Mouse (Mus musculus): ENCODE measurements around the gene Oaf. TPM values are rescaled to one million over a fixed set of nuclear protein-coding genes. Genes with fewer than 3 reads are reported as not detected.

The Oaf gene
- polyA plus RNA-seq, 1 experiment: 35.7 TPM

GRCm38 (mm10) chr9:43270723-43271252 lies 31.1 kb upstream of the Oaf start:
- no peaks in the 10 kb centered on the region for H3K27me3 ChIP-seq (ENCODE audit: control insufficient read depth, insufficient read depth, low read length)
- 53% methylated on average over 17 of the region's 17 CpGs for WGBS
- TF ChIP-seq POLR2A (IDR thresholded peaks at IDR 0.05; ENCODE audit: low read depth, low read length): no peak
- TF ChIP-seq CTCF (IDR thresholded peaks at IDR 0.05; ENCODE audit: extremely low read depth, insufficient read length, insufficient replicate concordance, low read depth, low read length): no peak

GRCm38 (mm10) chr9:43269166-43269565 lies 29.5 kb upstream of the Oaf start:
- H3K27ac ChIP-seq (ENCODE audit: insufficient read depth, low read depth, low read length): no peak overlapping the region
- TF ChIP-seq POLR2A (IDR thresholded peaks at IDR 0.05; ENCODE audit: low read depth, low read length) (no peak), CTCF (IDR thresholded peaks at IDR 0.05; ENCODE audit: extremely low read depth, insufficient read length, insufficient replicate concordance, low read depth, low read length) (no peak)
- WGBS: 68% methylated on average over 8 of the region's 8 CpGs
- H3K27me3 ChIP-seq (ENCODE audit: control insufficient read depth, insufficient read depth, low read length): no peaks in the 10 kb centered on the region
- peaks cover 5% of the 10 kb centered on the region for H3K4me1 ChIP-seq (ENCODE audit: control insufficient read depth, insufficient read depth, insufficient read length, low read length)
- H3K36me3 ChIP-seq (ENCODE audit: control insufficient read depth, insufficient read depth, low read length): no peaks in the 10 kb centered on the region
- H3K4me3 ChIP-seq (ENCODE audit: low read depth, low read length): no peak overlapping the region

More at GRCm38 (mm10) chr9:43270723-43271252, 31.1 kb upstream of the Oaf start:
- H3K36me3 ChIP-seq (ENCODE audit: control insufficient read depth, insufficient read depth, low read length): no peaks in the 10 kb centered on the region
- H3K4me1 ChIP-seq (ENCODE audit: control insufficient read depth, insufficient read depth, insufficient read length, low read length): peaks cover 3% of the 10 kb centered on the region; the same call in 1 of the 2 replicates
- H3K27ac ChIP-seq (ENCODE audit: insufficient read depth, low read depth, low read length): no peak overlapping the region
- H3K4me3 ChIP-seq (ENCODE audit: low read depth, low read length): no peak overlapping the region

GRCm38 (mm10) chr9:43267357-43267756 lies 27.6 kb upstream of the Oaf start:
- WGBS: 44% methylated on average over 8 of the region's 8 CpGs
- Histone ChIP-seq H3K27ac (ENCODE audit: insufficient read depth, low read depth, low read length) (no peak overlapping the region), H3K36me3 (ENCODE audit: control insufficient read depth, insufficient read depth, low read length) (no peaks in the 10 kb centered on the region), H3K27me3 (ENCODE audit: control insufficient read depth, insufficient read depth, low read length) (no peaks in the 10 kb centered on the region), H3K4me3 (ENCODE audit: low read depth, low read length) (no peak overlapping the region), H3K4me1 (ENCODE audit: control insufficient read depth, insufficient read depth, insufficient read length, low read length) (peaks cover 21% of the 10 kb centered on the region)
- no peak for TF ChIP-seq POLR2A (IDR thresholded peaks at IDR 0.05; ENCODE audit: low read depth, low read length)
- peak; percentile 61; the same call in 1 of the 2 replicates for TF ChIP-seq CTCF (IDR thresholded peaks at IDR 0.05; ENCODE audit: extremely low read depth, insufficient read length, insufficient replicate concordance, low read depth, low read length)

GRCm38 (mm10) chr9:43265194-43265593 lies 25.5 kb upstream of the Oaf start:
- peak overlapping the region; percentile 14; the same call in 1 of the 2 replicates for H3K4me3 ChIP-seq (ENCODE audit: low read depth, low read length)
- no peaks in the 10 kb centered on the region for H3K27me3 ChIP-seq (ENCODE audit: control insufficient read depth, insufficient read depth, low read length)
- no peaks in the 10 kb centered on the region for H3K36me3 ChIP-seq (ENCODE audit: control insufficient read depth, insufficient read depth, low read length)
- WGBS: 79% methylated on average over 9 of the region's 9 CpGs
- TF ChIP-seq CTCF (IDR thresholded peaks at IDR 0.05; ENCODE audit: extremely low read depth, insufficient read length, insufficient replicate concordance, low read depth, low read length): no peak; the same call in 1 of the 2 replicates
- TF ChIP-seq POLR2A (IDR thresholded peaks at IDR 0.05; ENCODE audit: low read depth, low read length): no peak
- peaks cover 28% of the 10 kb centered on the region for H3K4me1 ChIP-seq (ENCODE audit: control insufficient read depth, insufficient read depth, insufficient read length, low read length)
- H3K27ac ChIP-seq (ENCODE audit: insufficient read depth, low read depth, low read length): peak overlapping the region; percentile 32

GRCm38 (mm10) chr9:43263946-43264451 lies 24.3 kb upstream of the Oaf start:
- Histone ChIP-seq H3K27ac (ENCODE audit: insufficient read depth, low read depth, low read length) (peak overlapping the region; percentile 94), H3K4me1 (ENCODE audit: control insufficient read depth, insufficient read depth, insufficient read length, low read length) (peaks cover 28% of the 10 kb centered on the region), H3K27me3 (ENCODE audit: control insufficient read depth, insufficient read depth, low read length) (no peaks in the 10 kb centered on the region), H3K36me3 (ENCODE audit: control insufficient read depth, insufficient read depth, low read length) (no peaks in the 10 kb centered on the region), H3K4me3 (ENCODE audit: low read depth, low read length) (peak overlapping the region; percentile 5; the same call in 1 of the 2 replicates)
- TF ChIP-seq CTCF (IDR thresholded peaks at IDR 0.05; ENCODE audit: extremely low read depth, insufficient read length, insufficient replicate concordance, low read depth, low read length): no peak
- WGBS: 11% methylated on average over 11 of the region's 11 CpGs

GRCm38 (mm10) chr9:43262811-43263550 lies 23.3 kb upstream of the Oaf start:
- Histone ChIP-seq H3K27ac (ENCODE audit: insufficient read depth, low read depth, low read length) (peak overlapping the region; percentile 94), H3K36me3 (ENCODE audit: control insufficient read depth, insufficient read depth, low read length) (no peaks in the 10 kb centered on the region), H3K4me3 (ENCODE audit: low read depth, low read length) (no peak overlapping the region), H3K27me3 (ENCODE audit: control insufficient read depth, insufficient read depth, low read length) (no peaks in the 10 kb centered on the region), H3K4me1 (ENCODE audit: control insufficient read depth, insufficient read depth, insufficient read length, low read length) (peaks cover 28% of the 10 kb centered on the region)
- TF ChIP-seq POLR2A (IDR thresholded peaks at IDR 0.05; ENCODE audit: low read depth, low read length) (no peak), CTCF (IDR thresholded peaks at IDR 0.05; ENCODE audit: extremely low read depth, insufficient read length, insufficient replicate concordance, low read depth, low read length) (no peak)
- WGBS: 41% methylated on average over 9 of the region's 9 CpGs

GRCm38 (mm10) chr9:43262390-43262789 lies 22.7 kb upstream of the Oaf start:
- peak overlapping the region; percentile 94 for H3K27ac ChIP-seq (ENCODE audit: insufficient read depth, low read depth, low read length)
- H3K4me3 ChIP-seq (ENCODE audit: low read depth, low read length): no peak overlapping the region
- WGBS: 72% methylated on average over 4 of the region's 4 CpGs
- peaks cover 26% of the 10 kb centered on the region for H3K4me1 ChIP-seq (ENCODE audit: control insufficient read depth, insufficient read depth, insufficient read length, low read length)
- no peaks in the 10 kb centered on the region for H3K36me3 ChIP-seq (ENCODE audit: control insufficient read depth, insufficient read depth, low read length)
- H3K27me3 ChIP-seq (ENCODE audit: control insufficient read depth, insufficient read depth, low read length): no peaks in the 10 kb centered on the region
- TF ChIP-seq POLR2A (IDR thresholded peaks at IDR 0.05; ENCODE audit: low read depth, low read length) (no peak), CTCF (IDR thresholded peaks at IDR 0.05; ENCODE audit: extremely low read depth, insufficient read length, insufficient replicate concordance, low read depth, low read length) (no peak)
